Mouse (Mus musculus) ES-E14 (cell line): ENCODE data around the gene Arhgap10.

Experiments
- CHD2 ChIP-seq: IDR thresholded peaks from 2 replicates; pipeline ENCODE4 v1.6.1; 2014; ENCODE audit warnings: mild to moderate bottlenecking, low read depth, low read length, inconsistent platforms
- HCFC1 ChIP-seq: IDR thresholded peaks from 2 replicates; pipeline ENCODE4 v1.6.1; 2012; ENCODE audit warnings: low read length, inconsistent platforms, borderline replicate concordance; ENCODE audit not compliant: insufficient read depth

DNA sequence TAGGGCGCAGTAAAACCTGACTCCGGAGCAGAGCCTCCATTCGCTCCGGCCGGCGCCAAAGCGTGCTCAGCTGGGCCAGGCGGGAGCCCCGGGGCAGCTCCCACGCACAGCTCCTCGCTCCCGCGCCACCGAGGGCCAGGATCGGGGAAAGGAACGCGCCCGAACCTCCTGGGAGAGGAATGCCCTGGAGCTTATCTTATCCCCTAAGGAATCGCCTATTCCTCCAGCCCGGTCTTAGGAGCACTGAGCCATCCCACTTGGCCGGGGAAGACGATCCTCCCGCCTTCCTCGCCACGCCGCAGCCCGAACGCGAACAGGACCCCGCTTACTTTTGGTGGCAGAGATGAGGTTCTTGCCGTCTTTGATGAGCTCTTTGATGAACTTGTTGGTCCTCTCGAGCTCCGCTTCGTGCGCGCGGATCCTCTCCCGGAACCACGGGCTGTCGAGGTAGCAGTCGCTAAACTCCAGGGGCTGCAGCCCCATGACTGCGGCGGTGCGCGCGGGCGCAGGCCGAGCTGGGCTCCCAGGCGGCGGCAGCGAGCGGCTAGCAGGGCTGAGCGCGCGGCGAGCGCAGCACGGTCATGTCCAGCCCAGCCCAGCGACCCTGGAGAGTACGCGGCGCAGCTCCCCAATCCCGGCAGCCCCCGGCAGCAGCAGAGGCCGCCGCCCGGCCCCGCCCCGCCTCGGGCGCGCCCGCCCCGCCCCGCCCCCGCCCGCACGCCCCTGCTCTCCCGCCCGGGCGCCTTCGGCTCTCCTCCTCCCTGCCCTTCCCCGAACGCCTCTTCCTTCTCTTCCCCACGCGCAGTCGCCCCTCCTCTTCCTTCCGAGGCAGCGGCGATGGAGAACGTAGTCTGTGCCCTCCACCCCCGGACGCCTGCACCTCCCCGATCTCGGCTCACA lies at the start of gene Arhgap10:
- TF ChIP-seq CHD2 (no peak), HCFC1 (no peak)
